Mouse (Mus musculus) ES-CJ7 (cell line): ENCODE data around the gene Olfr320.
"Not testable (repeated sequence)": the region's sequence is repeated elsewhere in the genome, so short reads cannot be mapped to it uniquely, and the experiment has no call there.

Experiments used
- DNase-seq: peaks from one replicate; pipeline ENCODE4 v3.0.0; 2011; ENCODE audit warnings: low read depth, low spot score

Gene Olfr320

DNA sequence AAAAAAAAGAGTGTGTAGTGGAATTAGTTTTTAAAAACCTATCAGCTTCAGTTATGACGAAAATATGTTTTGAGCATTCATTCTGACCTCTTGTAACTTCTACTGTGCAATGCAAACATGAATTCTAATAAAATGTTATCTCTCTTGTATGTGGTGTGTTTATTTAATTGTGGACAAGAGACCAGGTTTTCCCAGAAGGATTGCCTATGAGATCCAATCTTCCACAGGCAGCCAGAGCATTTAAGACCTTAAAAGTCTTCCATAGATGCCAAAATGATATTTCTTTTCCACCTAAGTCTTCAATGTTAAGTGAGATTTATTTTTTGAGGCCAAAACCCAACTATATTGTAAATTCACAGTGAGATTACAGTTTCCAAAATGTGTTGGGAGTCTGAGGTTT is at the start of gene Olfr320:
Olfr320 (plus strand) TSS at position 301 of the 400 bp plus-strand sequence.
- DNase-seq: no peak

DNA sequence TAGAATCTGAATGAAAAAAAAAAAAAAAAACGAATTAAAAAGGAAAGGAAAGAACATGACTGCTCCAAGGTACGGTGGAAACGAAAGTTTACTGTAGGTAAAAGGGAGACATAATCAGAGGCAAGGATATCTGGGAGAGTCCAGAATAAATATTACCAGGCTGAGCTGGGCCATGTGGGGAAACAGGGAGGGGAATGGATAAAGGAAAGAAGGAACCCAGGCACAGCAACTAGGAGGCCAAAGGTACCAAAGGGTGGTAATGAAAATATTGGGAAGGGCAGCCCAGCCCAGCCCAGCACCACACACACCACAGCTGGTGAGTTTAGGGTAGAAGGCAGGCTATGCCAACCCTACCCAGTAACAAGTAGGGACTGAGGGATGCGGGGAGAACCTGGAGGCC is 46.0 kb upstream of the Olfr320 start:
- no peak for DNase-seq

GRCm38 (mm10) chr11:58636376-58636977 is 44.4 kb upstream of the Olfr320 start:
- peak; percentile 36 for DNase-seq

DNA sequence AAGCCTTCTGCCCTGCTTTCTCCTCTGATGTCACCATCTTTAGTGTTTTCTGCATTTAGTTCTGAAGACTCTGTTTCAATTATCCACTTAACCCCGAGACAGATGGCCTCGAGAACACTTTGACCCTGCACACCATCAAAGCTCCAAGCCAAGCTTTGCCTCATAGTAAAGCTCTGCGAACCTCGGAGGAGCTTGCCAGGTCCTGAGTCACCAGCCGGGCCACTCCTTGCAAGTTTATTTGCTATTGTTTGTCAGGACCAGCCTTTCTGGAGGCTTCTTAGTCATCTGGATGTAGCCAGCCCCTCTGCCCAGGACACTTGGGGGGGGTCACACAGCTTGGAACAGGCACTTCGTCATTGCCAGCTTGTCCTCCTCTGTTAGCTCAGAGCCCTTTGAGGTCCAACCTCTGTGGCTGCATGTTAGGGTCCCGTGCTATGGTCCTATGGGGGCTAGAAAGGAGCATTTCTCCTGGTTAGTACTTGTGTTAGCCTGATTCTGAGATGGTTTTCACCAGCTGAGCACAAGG is 42.7 kb upstream of the Olfr320 start:
- DNase-seq: no peak

DNA sequence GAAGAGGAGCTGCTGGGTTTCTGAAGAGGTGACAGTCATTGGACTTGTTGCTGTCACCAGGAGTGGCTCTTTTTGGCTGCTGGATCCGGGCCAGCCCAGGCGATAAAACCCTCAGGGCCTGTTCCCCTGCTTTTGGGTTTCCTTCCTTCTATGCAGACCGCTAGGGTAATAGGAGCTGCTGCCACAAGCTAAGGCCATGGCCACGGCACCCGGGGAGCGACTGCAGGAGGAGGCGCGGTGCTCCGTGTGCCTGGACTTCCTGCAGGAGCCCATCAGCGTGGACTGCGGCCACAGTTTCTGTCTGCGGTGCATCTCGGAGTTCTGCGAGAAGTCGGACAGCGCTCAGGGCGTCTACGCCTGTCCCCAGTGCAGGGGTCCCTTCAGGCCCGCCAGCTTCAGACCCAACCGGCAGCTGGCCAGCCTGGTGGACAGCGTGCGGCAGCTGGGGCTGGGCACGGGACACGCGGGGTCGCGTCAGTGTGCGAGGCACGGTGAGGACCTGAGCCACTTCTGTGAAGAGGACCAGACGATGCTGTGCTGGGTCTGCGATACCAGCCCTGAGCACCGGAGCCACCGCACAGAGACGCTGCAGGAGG is 40.5 kb upstream of the Olfr320 start, which contains the start of gene Trim58:
Trim58 (plus strand) TSS at position 194 of the 596 bp plus-strand sequence.
- peak; percentile 7 for DNase-seq

GRCm38 (mm10) chr11:58641057-58641456 is 39.8 kb upstream of the Olfr320 start:
- DNase-seq: no peak

GRCm38 (mm10) chr11:58641638-58642358 is 39.1 kb upstream of the Olfr320 start:
- no peak for DNase-seq

- peak; percentile 79 for DNase-seq
These were observed 37.5 kb upstream of the Olfr320 start for GRCm38 (mm10) chr11:58643350-58643749.

- DNase-seq: no peak
These were observed 25.7 kb upstream of the Olfr320 start for GRCm38 (mm10) chr11:58655151-58655550.

DNA sequence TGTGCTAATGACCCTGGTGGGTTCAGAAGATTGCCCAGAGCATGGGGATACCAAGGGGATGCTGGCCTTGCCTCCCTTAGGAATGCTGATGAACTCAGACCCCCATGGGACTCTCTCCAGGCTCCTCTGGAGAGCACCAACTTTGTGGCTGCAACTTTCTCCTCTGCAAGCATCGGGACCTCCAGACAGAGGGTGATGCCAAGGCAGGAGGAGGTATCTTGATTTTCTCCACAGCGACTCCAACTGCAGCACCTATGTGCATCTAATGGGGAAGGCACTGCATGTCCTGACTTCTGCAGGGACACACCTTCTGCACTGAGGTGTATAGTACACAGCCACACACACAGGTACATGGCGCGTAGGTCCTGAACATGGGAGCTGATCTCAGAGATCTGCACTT is 22.3 kb upstream of the Olfr320 start, which contains the start of gene Olfr322:
Olfr322 (plus strand) TSS at position 187 of the 400 bp plus-strand sequence.
- no peak for DNase-seq

GRCm38 (mm10) chr11:58669252-58669651 is 11.6 kb upstream of the Olfr320 start:
- DNase-seq: peak; percentile 42

- DNase-seq: peak; percentile 10
These were observed 9.1 kb upstream of the Olfr320 start for GRCm38 (mm10) chr11:58671825-58672224.

- DNase-seq: no peak
These were observed 18.0 kb downstream of the Olfr320 start, which contains the start of gene Olfr319 for GRCm38 (mm10) chr11:58698862-58699261. Gene Olfr319, plus strand, starts transcription at chr11:58699162.

GRCm38 (mm10) chr11:58709086-58709485 is 28.2 kb downstream of the Olfr320 start:
- no peak for DNase-seq

DNA sequence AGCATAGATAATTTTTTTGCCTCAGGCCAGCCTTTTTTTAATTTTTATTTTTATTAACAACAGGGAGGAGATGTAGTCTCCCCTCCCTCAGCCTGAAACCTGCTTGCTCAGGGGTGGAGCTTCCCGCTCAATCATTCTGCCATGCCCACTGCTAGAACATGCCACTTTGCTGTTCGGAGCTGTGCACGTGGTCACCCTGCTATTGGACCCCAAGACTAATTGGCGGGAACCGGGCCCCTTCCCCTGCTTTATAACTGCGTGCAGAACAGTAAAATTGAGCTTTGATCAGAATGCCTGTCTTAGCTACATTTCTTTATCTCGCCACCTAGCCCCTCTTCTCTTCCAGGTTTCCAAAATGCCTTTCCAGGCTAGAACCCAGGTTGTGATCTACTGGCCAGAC is 36.8 kb downstream of the Olfr320 start:
- not testable (repeated sequence) for DNase-seq

- no peak for DNase-seq
These were observed 38.8 kb downstream of the Olfr320 start for GRCm38 (mm10) chr11:58719701-58720100.

DNA sequence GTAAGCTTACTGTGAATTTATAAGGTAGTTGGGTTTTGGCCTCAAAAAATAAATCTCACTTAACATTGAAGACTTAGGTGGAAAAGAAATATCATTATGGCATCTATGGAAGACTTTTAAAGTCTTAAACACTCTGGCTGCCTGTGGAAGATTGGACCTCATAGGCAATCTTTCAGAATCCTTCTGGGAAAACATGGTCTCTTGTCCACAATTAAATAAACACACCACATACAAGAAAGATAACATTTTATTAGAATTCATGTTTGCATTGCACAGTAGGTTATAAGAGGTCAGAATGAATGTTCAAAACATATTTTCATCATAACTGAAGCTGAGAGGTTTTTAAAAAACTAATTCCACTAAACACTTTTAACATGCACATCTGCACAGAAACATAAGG is 43.0 kb downstream of the Olfr320 start, which contains the start of gene Olfr318:
Olfr318 (minus strand) TSS at position 101 of the 400 bp plus-strand sequence.
- no peak for DNase-seq

- not testable (repeated sequence) for DNase-seq
These were observed 47.2 kb downstream of the Olfr320 start for GRCm38 (mm10) chr11:58727896-58728650.

DNA sequence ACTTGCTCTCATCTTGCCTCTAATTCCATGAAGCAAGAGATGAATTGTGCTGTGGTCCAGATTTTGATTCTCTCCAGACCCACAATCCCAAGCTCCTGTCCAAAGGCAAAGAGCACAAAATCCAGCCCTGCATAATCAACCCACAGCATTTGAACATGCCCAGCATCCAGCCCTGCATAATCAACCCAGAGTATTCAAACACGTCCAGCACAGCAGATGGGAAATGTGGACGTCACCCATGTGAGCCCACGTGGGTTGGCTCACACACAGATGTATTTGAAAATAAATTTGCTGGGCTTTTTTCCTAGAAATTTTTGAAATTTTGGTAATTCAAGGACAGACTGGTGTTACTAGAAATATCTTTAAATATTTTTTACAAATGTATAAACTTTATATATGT is 52.5 kb downstream of the Olfr320 start:
- DNase-seq: no peak
